Mouse (Mus musculus): ENCODE data around the gene C130026I21Rik. TPM values are rescaled to one million over a fixed set of nuclear protein-coding genes. Genes with fewer than 3 reads are reported as not detected.
"Not testable (repeated sequence)": the region's sequence is repeated elsewhere in the genome, so short reads cannot be mapped to it uniquely, and the experiment has no call there.

Gene C130026I21Rik
- total RNA-seq, 4 experiments from 2014 or later: 1.5 to 4.7 (median 2.2) TPM

GRCm38 (mm10) chr1:85118341-85118740 is 152.0 kb downstream of the C130026I21Rik start:
- not testable (repeated sequence) for DNase-seq

GRCm38 (mm10) chr1:85117537-85117936 is 152.8 kb downstream of the C130026I21Rik start:
- DNase-seq: not testable (repeated sequence)

GRCm38 (mm10) chr1:85114666-85115402 is 155.5 kb downstream of the C130026I21Rik start:
- DNase-seq: not testable (repeated sequence)

- not testable (repeated sequence) for DNase-seq
Observed at GRCm38 (mm10) chr1:85114078-85114477, 156.3 kb downstream of the C130026I21Rik start.

- DNase-seq: not testable (repeated sequence)
Observed at GRCm38 (mm10) chr1:85112889-85113288, 157.5 kb downstream of the C130026I21Rik start.

DNA sequence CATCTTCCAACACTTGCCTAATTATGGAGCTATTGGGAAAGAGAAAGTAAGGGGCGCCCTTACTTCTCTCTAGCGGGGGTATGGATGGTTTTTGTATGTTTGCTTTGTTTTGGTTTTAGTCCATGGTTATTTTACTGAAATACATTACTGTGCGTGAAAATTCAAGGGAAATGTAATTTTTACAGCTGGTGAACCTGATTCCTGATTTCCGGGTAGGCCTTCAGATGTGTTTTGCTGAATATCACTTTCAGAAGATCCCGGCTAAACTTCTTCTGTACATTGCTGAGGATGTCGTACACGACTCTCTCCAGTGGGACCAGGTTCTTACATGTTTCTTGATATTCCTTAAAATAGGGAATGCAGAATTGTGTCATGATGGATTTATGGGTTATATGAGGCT is 158.1 kb downstream of the C130026I21Rik start:
- not testable (repeated sequence) for DNase-seq

- not testable (repeated sequence) for DNase-seq
Observed at GRCm38 (mm10) chr1:85111572-85111971, 158.8 kb downstream of the C130026I21Rik start.

DNA sequence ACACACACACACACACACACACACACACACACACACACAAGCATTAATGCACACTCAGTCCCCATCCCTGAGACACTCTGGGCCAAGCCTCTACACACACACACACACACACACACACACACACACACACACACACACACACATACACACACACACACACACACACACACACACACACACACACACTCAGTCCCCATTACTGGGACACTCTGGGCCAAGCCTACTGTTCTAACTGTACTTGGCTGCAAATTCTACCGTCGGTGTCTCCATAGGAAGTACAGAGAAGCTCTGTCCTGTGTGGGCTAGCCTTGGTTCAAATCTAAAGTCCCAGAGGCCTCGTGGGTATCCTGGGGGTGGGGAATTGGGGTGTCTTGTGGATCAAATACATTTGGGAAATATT is 159.5 kb downstream of the C130026I21Rik start:
- DNase-seq: not testable (repeated sequence)

DNA sequence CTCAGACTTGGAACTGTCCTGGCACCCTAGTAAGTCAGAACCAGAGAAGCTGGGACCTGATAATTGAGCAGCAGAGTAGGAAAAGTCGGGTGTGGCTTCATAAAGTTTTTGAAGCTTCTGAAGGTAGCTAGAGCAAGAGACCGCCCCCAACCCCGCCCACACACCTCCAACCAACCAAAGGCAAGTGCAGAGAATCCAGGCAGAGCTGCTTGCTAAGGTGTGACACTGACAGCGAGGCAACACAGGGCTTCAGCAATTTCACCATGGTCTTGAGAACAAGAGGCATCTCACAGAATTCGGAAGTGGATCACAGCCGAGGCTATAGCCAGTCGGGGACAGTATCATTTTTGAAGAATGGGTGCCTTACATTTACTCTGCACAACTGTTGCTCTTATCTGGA is 160.6 kb downstream of the C130026I21Rik start, which contains the start of gene A530032D15Rik:
Gene A530032D15Rik (minus strand): TSS at position 101 of the 400 bp plus-strand sequence.
- DNase-seq: not testable (repeated sequence)

GRCm38 (mm10) chr1:85106013-85106412 is 164.4 kb downstream of the C130026I21Rik start:
- not testable (repeated sequence) for DNase-seq

DNA sequence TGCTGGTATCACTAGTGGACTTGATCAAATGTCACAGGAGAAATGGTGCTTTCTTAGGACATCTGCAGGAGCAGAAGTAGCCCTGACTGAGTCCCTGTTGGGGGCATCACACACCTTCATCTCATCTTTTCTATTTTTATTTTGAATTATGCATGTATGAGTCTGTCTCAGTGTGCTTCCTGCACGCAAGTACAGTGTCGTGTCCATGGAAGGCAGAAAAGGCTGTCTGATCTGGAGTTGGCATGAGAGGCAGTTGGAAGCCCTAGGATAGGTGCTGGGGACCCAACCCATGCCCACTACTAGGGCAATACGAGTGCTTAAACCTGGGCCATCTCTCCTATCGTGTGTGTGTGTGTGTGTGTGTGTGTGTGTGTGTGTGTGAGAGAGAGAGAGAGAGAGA is 165.0 kb downstream of the C130026I21Rik start:
- DNase-seq: not testable (repeated sequence)

DNA sequence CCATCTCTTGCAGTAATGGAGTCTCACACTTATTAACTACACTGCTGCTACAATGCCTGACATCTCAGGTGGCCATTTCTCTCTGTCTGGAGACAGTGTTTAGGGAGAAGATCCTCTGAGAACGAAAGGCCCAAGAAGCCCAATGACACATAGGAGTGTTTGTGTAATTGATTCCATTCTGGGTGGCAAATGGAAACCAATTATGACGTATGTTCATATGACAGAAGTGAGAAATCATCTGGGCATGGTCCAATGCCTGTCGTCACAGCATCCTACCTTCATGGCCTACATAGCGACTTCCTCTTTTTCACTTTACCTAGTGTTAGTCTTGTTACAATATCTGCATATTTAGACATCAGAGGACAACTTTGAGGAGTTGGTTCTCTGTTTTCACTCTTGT is 168.6 kb downstream of the C130026I21Rik start:
- not testable (repeated sequence) for DNase-seq

DNA sequence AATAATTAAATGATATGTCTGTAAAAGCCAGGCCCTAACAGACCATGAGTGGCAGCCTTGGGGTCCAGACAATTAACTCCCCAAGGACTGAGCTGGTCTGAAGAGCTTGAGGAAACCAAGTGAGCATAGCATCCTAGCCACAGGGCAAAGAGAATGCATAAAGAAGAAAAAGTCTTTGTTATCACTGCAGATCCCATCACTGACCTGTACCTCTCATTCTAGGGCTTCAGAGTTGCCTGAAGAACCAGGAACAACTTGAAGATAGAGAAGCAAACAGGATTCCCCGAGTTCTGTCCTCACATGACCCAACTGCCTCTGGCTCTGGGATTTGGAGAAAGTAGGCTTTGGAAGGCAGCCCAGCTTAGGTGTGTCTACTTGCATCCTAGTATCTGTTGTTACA is 170.5 kb downstream of the C130026I21Rik start, which contains the start of gene Gm10553:
Gene Gm10553 (plus strand): TSS at position 301 of the 400 bp plus-strand sequence.
- not testable (repeated sequence) for DNase-seq

DNA sequence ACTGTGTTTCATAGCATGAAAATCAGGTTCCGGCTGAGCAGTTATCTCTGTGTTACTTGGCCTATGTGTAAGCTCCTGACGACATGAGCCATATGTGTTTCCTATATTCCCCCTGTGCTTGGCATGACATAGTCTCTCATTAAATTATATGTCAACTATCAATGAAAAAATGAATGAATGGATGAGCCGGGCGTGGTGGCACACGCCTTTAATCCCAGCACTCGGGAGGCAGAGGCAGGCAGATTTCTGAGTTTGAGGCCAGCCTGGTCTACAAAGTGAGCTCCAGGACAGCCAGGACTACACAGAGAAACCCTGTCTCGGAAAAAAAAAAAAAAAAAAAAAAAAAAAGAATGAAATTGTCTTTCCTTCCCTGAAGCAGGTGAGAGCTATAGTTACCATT is 171.3 kb downstream of the C130026I21Rik start:
- not testable (repeated sequence) for DNase-seq

DNA sequence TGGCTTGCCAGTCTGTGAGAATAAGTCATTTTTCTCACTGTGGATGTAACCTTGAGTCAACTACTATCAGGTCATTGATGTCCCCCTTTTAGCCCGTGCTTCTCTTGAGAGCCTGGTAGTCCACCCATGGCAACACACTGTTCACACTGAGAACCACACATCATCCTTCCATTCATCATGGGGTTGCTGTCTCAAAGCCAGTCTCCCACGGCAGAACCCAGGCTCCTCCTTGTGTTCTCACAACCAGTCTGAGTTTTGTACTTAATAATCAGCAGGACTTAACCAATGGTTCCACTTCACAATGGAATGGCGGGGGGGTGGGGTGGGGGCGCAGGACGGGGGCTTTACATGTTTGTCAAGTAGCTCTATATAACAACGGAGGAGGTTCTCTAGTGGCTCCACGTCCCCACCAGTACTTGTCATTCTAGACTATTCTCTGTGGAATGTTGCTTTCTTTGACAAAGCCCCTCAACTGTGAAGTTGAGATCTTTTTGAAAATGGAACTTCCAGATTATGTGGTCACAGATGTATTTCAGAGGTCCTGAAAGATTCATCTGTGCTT is 177.3 kb downstream of the C130026I21Rik start:
- DNase-seq: not testable (repeated sequence)

- DNase-seq: not testable (repeated sequence)
Observed at GRCm38 (mm10) chr1:85092169-85092568, 178.2 kb downstream of the C130026I21Rik start.

- DNase-seq: not testable (repeated sequence)
Observed at GRCm38 (mm10) chr1:85086211-85086610, 184.2 kb downstream of the C130026I21Rik start.

GRCm38 (mm10) chr1:85084803-85085202 is 185.6 kb downstream of the C130026I21Rik start:
- DNase-seq: not testable (repeated sequence)

DNA sequence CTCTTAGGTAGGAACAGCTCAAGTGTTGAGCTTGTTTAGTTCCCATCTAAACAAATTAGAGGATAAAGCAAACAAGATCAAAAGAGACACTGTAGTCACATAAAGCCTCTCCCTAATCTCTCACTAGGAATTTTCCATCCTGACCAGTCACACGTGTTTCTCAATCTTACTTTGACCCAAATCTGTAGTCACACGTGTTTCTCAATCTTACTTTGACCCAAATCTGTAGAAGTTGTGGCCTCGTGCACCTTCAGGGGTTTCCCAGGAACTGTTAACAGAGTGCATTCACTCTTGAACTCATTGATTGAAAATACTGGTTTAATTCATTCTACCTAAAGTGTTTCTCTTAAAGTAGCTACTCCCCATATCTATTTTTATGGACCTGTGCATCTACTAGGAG is 197.3 kb downstream of the C130026I21Rik start:
- not testable (repeated sequence) for DNase-seq

DNA sequence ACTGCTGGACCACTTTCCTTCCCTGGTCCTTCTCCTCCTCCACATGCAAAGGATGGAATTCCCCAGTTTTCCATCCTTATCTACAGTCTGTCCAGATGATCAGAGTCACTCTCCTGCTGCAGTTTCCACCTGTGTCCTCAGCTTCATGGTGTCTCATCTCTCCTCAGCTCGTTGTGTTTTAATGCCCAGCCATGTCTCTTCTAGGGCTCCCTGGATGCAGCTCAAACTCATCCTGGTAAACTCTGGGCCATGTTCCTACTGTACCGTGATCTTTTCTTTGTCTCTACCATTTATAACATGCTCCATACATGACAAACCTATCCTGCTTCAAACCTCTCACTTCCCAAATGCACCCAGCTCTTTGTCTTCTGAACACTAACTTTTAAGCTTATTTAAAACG is 198.7 kb downstream of the C130026I21Rik start:
- DNase-seq: not testable (repeated sequence)

- DNase-seq: not testable (repeated sequence)
Observed at GRCm38 (mm10) chr1:85035801-85036200, 234.6 kb downstream of the C130026I21Rik start.

DNA sequence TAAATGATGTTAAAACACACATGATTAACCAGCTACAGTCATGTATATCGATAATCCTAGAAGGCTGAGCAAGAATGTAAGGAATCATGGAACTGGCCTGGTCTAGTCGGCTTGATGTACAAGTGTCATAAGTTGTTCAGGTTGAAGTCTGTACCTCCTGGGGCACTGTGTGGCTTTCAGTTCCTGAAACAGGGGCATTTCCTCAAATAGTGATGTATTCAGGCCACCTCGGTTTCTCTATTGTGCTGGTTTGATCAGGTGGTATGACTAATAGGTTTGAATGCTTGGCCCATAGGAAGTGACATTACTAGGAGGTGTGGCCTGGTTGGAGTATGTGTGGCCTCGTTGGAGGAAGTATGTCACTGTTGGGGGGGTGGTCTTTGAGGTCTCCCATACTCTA is 236.0 kb downstream of the C130026I21Rik start:
- not testable (repeated sequence) for DNase-seq

GRCm38 (mm10) chr1:85033616-85034015 is 236.8 kb downstream of the C130026I21Rik start:
- DNase-seq: not testable (repeated sequence)

Measured in adrenal gland, adult 8-10 months (tissue).